Mouse (Mus musculus): ENCODE results near the gene Bod1l. TPM values are rescaled to one million over a fixed set of nuclear protein-coding genes. Genes with fewer than 3 reads are reported as not detected.
A peak's percentile ranks its signal among the peaks of the same experiment; 100 is the strongest.

The Bod1l gene
- polyA plus RNA-seq, 1 experiment from 2014 or later = 29.4 TPM

DNA sequence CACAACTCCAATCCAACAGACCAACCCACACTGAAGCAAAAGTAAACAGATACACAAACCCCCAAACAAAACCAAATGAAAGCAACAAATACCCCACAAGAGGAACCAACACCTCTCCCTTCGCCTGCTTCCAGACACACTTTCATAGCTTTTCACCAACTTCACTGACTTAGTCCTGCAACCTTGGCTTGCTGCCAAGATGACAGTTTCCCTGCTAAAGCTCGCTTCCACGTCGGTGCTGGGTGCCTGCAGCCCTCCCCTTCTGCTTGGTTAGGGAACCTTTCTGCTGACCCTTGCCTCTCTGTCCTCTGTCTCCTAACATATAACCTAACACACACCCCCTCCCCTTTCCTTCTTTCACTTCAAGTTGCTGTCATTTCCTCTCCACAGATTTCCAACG lies 1.4 kb downstream of the Bod1l start:
- peaks cover 16% of the 10 kb centered on the region for H3K4me1 ChIP-seq
- H3K4me3 ChIP-seq = peak overlapping the region; percentile 98
- WGBS = 40% methylated on average over 5 of the region's 5 CpGs
- peak overlapping the region; percentile 94 for H3K9ac ChIP-seq
- no peak overlapping the region for H3K27ac ChIP-seq
- H3K36me3 ChIP-seq = peaks cover 5% of the 10 kb centered on the region; the same call in 1 of the 2 replicates
- no peak for ATAC-seq (ENCODE audit: low FRiP score, low read depth)
- H3K9me3 ChIP-seq = no peaks in the 10 kb centered on the region
- peak overlapping the region; percentile 69 for H3K4me2 ChIP-seq (replicated peaks)
- no peaks in the 10 kb centered on the region for H3K27me3 ChIP-seq (replicated peaks)

DNA sequence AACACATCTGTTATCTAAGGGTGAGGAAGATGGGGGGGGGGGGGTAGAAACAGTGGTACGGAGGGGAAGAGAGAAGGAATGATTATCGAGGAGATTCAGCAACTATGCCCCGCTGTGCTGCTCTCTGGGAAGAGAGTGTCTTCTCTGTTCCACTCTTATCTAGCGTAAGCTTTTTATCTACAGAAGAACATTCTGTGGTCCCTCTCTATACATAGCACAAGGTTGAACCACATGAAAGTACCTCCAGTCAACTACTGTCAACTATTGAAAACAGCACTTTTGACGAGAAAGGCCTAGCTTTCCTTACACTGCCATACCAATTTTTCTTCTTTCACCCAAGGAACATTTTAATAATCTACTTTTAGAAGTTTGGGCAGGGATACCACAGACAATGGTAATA lies 2.4 kb downstream of the Bod1l start:
- no peak overlapping the region for H3K4me3 ChIP-seq
- no peaks in the 10 kb centered on the region for H3K9me3 ChIP-seq
- H3K27ac ChIP-seq = no peak overlapping the region
- H3K4me2 ChIP-seq (replicated peaks) = no peak overlapping the region
- peaks cover 7% of the 10 kb centered on the region; the same call in 1 of the 2 replicates for H3K36me3 ChIP-seq
- no peak for ATAC-seq (ENCODE audit: low FRiP score, low read depth)
- peaks cover 16% of the 10 kb centered on the region for H3K4me1 ChIP-seq
- WGBS = 91% methylated on average over 5 of the region's 5 CpGs
- H3K9ac ChIP-seq = no peak overlapping the region
- H3K27me3 ChIP-seq (replicated peaks) = no peaks in the 10 kb centered on the region

DNA sequence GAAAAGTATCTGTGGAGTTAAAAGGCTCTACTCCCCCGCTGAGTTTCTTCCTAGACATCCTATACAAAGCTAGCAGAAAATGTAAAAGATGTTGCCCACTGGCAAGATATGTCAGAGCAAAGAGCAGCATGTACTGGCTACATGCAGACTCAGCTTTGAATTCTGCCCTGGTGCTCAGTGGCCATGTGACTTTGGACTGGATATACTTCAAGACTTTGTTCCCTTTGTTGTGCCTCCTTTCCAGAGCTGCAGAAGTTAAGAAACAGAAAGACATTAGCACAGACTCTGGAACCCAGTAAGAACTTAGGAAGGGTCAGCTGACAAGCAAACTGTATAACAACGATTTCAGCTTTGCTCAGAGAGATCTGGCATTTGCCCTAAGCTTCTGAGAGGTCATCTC lies 14.0 kb downstream of the Bod1l start:
- Histone ChIP-seq H3K36me3 (peaks cover 81% of the 10 kb centered on the region), H3K27me3 (replicated peaks) (no peaks in the 10 kb centered on the region), H3K4me3 (no peak overlapping the region), H3K9ac (no peak overlapping the region), H3K27ac (no peak overlapping the region), H3K4me1 (no peaks in the 10 kb centered on the region), H3K4me2 (replicated peaks) (no peak overlapping the region), H3K9me3 (no peaks in the 10 kb centered on the region)
- no peak for ATAC-seq (ENCODE audit: low FRiP score, low read depth)
- 92% methylated on average over 2 of the region's 2 CpGs for WGBS

DNA sequence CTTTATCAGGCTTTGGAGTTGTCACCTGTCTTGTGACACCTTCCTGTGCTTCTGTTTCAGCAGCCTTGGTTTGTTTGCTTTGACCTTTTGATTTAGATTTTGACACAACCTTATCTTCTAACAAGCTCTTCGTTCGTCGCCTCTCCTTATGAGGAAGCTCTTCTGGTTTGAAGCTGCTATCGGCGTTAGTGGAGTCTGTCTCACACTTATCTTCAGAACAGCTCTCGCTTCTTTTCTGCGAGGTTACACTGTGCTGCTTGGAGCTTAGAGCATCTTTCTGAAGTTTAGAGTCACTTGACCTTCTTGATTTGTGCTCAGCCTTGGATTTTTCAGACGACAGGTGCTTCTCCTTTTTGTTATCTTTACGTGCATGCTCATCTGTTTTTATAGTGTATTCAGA lies 23.0 kb downstream of the Bod1l start:
- no peak overlapping the region for H3K4me2 ChIP-seq (replicated peaks)
- H3K36me3 ChIP-seq = peaks cover 84% of the 10 kb centered on the region
- no peaks in the 10 kb centered on the region for H3K27me3 ChIP-seq (replicated peaks)
- H3K4me1 ChIP-seq = no peaks in the 10 kb centered on the region
- ATAC-seq (ENCODE audit: low FRiP score, low read depth) = no peak
- 93% methylated on average over 9 of the region's 9 CpGs for WGBS
- H3K9me3 ChIP-seq = no peaks in the 10 kb centered on the region
- no peak overlapping the region for H3K9ac ChIP-seq
- no peak overlapping the region for H3K4me3 ChIP-seq
- H3K27ac ChIP-seq = no peak overlapping the region

DNA sequence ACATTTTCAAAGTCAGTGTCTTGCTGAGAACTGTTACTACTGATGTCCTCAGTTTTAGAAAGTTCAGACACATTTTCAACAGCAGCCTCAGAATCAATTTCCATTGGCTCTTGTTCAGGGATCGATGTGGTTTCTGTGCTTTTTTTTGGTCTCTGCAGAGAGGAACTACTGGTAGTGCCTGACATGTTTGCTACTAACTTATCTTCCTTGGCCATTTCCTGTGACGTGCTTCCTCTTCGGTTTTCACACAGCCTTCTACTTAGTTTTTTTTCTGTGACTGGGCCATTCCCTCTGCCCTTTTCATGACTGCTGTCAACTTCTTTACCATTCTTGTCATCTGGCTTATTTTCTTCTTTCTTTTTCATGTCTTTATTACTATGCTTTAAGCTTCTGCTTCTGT lies 23.6 kb downstream of the Bod1l start:
- no peak for ATAC-seq (ENCODE audit: low FRiP score, low read depth)
- H3K9me3 ChIP-seq = no peaks in the 10 kb centered on the region
- no peak overlapping the region for H3K4me2 ChIP-seq (replicated peaks)
- peaks cover 81% of the 10 kb centered on the region for H3K36me3 ChIP-seq
- no peak overlapping the region for H3K27ac ChIP-seq
- no peaks in the 10 kb centered on the region for H3K4me1 ChIP-seq
- no peak overlapping the region for H3K9ac ChIP-seq
- no peaks in the 10 kb centered on the region for H3K27me3 ChIP-seq (replicated peaks)
- no peak overlapping the region for H3K4me3 ChIP-seq
- WGBS = 98% methylated on average over 3 of the region's 3 CpGs

DNA sequence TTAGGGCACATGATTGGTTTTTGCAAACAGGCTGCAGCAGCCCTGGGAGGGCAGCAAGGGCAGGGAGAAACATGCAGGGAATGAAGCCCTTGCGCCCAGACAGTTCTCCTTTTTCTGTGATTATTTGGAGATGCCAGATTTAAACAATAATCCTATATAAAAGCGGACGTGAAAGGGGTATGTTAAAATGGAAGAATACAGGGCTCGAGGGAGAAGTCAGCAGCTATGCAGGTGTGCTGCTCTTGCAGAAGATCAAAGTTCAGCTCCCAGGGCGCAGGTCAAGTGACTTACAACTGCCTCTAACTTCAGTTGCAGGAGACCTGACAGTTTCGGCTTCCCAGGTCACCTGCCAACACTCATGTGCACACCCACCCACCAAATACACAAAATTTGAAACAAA lies 31.6 kb downstream of the Bod1l start:
- no peaks in the 10 kb centered on the region for H3K27me3 ChIP-seq (replicated peaks)
- no peaks in the 10 kb centered on the region for H3K9me3 ChIP-seq
- no peak overlapping the region for H3K4me2 ChIP-seq (replicated peaks)
- H3K27ac ChIP-seq = no peak overlapping the region
- 83% methylated on average over 6 of the region's 6 CpGs for WGBS
- H3K9ac ChIP-seq = no peak overlapping the region
- no peaks in the 10 kb centered on the region for H3K4me1 ChIP-seq
- H3K36me3 ChIP-seq = peaks cover 59% of the 10 kb centered on the region
- no peak overlapping the region for H3K4me3 ChIP-seq
- no peak for ATAC-seq (ENCODE audit: low FRiP score, low read depth)

DNA sequence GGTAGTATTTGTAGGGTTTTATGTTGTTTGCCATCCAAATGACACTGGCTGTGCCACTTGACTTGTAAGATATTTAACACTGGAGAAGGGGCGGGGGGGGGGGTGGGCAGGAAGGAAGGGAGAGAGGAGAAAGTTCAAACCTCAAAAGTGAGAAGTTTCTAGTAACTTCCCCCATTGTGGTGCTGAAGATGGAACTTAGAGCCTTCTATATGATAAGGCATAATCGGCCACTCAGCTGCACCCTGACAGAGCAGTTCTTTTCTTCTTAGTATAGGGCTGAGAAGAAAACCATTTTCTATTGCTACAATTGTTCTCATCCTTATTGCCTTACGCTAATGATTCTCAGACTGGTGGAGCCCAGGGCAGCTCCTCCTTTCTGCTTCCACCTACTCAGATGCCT lies 32.8 kb downstream of the Bod1l start:
- no peak overlapping the region for H3K9ac ChIP-seq
- no peaks in the 10 kb centered on the region for H3K9me3 ChIP-seq
- H3K36me3 ChIP-seq = peaks cover 57% of the 10 kb centered on the region
- H3K27ac ChIP-seq = no peak overlapping the region
- no peaks in the 10 kb centered on the region for H3K27me3 ChIP-seq (replicated peaks)
- H3K4me2 ChIP-seq (replicated peaks) = no peak overlapping the region
- ATAC-seq (ENCODE audit: low FRiP score, low read depth) = no peak
- no peaks in the 10 kb centered on the region for H3K4me1 ChIP-seq
- 79% methylated on average over 3 of the region's 3 CpGs for WGBS
- no peak overlapping the region for H3K4me3 ChIP-seq

DNA sequence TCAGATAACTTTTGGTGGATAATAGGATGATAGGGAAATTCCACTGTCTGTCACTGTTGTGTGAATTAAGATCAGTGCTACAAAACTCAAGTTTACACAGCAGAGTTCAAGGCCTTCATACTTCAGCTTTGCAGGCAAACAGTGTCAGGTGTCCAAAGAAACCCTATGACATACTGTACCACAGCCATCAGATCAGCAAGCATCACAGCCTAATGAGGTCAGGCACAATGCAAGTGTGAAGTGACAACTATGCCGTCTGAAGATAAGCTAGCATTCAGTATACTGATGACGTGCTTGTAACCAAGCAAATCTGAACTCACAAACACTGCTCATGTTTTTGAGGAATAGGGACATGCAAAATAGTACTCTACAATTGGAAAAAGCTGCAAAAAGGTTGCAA lies 36.7 kb downstream of the Bod1l start:
- no peak overlapping the region for H3K4me3 ChIP-seq
- H3K27me3 ChIP-seq (replicated peaks) = no peaks in the 10 kb centered on the region
- ATAC-seq (ENCODE audit: low FRiP score, low read depth) = no peak
- H3K4me1 ChIP-seq = no peaks in the 10 kb centered on the region
- no peak overlapping the region for H3K27ac ChIP-seq
- no peak overlapping the region for H3K4me2 ChIP-seq (replicated peaks)
- WGBS = 86% methylated on average over 2 of the region's 2 CpGs
- H3K36me3 ChIP-seq = peaks cover 53% of the 10 kb centered on the region
- H3K9me3 ChIP-seq = no peaks in the 10 kb centered on the region
- no peak overlapping the region for H3K9ac ChIP-seq

DNA sequence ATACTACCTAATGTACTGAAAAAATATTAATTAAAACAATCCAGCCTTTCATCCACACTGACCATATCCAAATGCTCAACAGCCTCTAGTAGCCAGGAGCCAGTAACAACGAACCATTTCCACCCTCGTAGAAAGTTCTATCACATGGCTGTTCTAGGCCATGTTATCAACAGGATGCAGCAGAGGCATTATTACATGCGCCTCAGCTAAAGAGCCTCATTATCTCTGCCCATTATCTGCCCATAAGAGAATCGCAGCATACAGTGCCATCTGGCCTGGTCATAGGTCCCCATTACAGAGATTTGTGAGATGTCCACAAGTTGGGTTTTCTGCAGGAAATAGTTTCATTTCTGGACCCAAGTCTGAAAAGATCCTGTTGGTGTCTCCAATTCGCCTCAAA lies 37.9 kb downstream of the Bod1l start:
- no peaks in the 10 kb centered on the region for H3K27me3 ChIP-seq (replicated peaks)
- H3K36me3 ChIP-seq = peaks cover 45% of the 10 kb centered on the region

DNA sequence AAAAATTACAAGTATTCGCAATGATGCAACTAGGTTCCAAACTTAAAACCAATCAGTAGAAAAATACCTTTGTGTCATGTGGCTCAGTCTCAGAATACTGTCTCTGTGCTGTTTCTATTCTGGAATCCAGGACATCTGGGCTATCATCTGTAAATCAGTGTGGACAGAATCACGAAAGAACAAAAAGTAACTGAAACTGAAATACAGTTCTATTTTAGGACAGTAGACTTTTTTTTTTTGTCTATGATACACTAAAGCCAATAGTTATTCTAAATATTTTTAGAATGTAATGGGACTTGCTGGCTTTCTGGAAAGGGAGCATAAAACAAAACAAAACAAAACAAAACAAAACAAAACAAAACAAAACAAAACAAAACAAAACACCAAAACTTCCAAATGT lies 39.0 kb downstream of the Bod1l start:
- 95% methylated on average over 2 of the region's 2 CpGs for WGBS
- H3K36me3 ChIP-seq = peaks cover 48% of the 10 kb centered on the region
- H3K9ac ChIP-seq = no peak overlapping the region
- no peaks in the 10 kb centered on the region for H3K4me1 ChIP-seq
- no peak overlapping the region for H3K4me3 ChIP-seq
- H3K4me2 ChIP-seq (replicated peaks) = no peak overlapping the region
- no peak overlapping the region for H3K27ac ChIP-seq
- no peak for ATAC-seq (ENCODE audit: low FRiP score, low read depth)
- H3K27me3 ChIP-seq (replicated peaks) = no peaks in the 10 kb centered on the region
- H3K9me3 ChIP-seq = no peaks in the 10 kb centered on the region

More for the DNA sequence above, 37.9 kb downstream of the Bod1l start:
- H3K4me1 ChIP-seq = no peaks in the 10 kb centered on the region
- H3K27ac ChIP-seq = no peak overlapping the region
- H3K4me3 ChIP-seq = no peak overlapping the region
- H3K9me3 ChIP-seq = no peaks in the 10 kb centered on the region
- H3K9ac ChIP-seq = no peak overlapping the region
- no peak for ATAC-seq (ENCODE audit: low FRiP score, low read depth)
- no peak overlapping the region for H3K4me2 ChIP-seq (replicated peaks)
- WGBS = 92% methylated on average over 5 of the region's 5 CpGs

DNA sequence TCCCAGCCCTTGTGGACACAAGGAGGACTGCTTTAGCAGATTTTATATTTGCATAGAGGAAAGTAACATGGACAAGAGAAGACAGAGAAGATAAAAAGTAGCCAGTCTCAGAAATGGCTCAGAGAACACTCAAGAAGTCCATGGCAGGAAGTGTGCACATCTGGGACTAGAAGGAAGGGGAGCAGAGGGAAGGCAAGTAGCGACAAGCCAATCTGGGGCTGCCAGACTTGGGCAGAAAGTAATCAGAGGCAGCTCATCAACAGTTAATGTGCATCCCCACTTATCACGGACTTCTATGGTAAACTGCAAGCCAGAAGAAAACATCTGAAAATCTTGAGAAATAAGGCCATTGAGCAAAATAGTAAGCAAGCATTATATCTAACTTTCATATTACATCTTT lies 39.5 kb downstream of the Bod1l start:
- H3K4me2 ChIP-seq (replicated peaks) = no peak overlapping the region
- H3K9me3 ChIP-seq = no peaks in the 10 kb centered on the region
- no peak overlapping the region for H3K27ac ChIP-seq
- no peak overlapping the region for H3K9ac ChIP-seq
- no peaks in the 10 kb centered on the region for H3K27me3 ChIP-seq (replicated peaks)
- 79% methylated on average over 2 of the region's 2 CpGs for WGBS
- H3K36me3 ChIP-seq = peaks cover 50% of the 10 kb centered on the region
- H3K4me1 ChIP-seq = no peaks in the 10 kb centered on the region
- ATAC-seq (ENCODE audit: low FRiP score, low read depth) = no peak
- no peak overlapping the region for H3K4me3 ChIP-seq

DNA sequence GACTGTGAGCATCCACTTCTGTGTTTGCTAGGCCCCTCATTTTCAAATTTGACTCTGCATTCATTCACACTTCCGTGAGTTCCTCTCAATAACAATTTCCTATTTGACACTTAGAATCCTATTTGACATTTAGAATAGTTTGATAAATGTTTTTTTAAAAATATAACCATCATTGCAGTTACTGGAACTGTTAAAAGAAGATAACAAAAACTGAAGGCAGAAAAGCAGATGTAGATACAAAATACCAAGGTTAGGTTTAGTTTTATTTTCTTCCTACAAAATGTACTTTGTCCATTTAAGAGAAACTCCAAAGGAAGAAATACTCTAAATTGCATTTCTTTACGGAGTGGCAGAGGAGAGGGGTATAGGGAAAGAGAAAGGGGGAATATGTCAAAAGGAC lies 42.5 kb downstream of the Bod1l start:
- Histone ChIP-seq H3K9ac (no peak overlapping the region), H3K9me3 (no peaks in the 10 kb centered on the region), H3K4me2 (replicated peaks) (no peak overlapping the region), H3K27ac (no peak overlapping the region), H3K36me3 (peaks cover 43% of the 10 kb centered on the region), H3K4me1 (no peaks in the 10 kb centered on the region), H3K4me3 (no peak overlapping the region), H3K27me3 (replicated peaks) (no peaks in the 10 kb centered on the region)
- no peak for ATAC-seq (ENCODE audit: low FRiP score, low read depth)
- 92% methylated on average over 2 of the region's 2 CpGs for WGBS

DNA sequence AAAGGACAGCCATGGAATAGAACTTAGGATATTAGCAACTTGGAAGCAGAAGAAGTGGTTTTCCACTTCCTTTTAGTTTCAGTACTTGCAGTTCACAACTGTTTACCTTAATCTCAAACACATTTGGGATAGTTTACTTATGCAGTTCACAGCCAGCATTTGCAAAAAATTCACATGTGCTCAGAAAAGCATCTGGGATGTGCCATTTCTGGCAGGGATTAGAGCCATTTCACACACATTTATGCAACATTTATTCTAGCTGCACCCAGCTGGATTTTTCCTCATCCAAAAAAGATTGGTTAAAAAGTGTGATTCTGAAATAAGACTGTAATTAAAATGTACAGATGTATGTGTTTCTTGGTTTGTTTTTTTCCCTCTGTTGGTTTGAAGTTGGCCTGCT lies 49.7 kb downstream of the Bod1l start:
- Histone ChIP-seq H3K4me1 (no peaks in the 10 kb centered on the region), H3K4me2 (replicated peaks) (no peak overlapping the region), H3K36me3 (peaks cover 48% of the 10 kb centered on the region), H3K4me3 (no peak overlapping the region), H3K27me3 (replicated peaks) (no peaks in the 10 kb centered on the region), H3K9me3 (no peaks in the 10 kb centered on the region), H3K27ac (no peak overlapping the region), H3K9ac (no peak overlapping the region)
- no peak for ATAC-seq (ENCODE audit: low FRiP score, low read depth)

DNA sequence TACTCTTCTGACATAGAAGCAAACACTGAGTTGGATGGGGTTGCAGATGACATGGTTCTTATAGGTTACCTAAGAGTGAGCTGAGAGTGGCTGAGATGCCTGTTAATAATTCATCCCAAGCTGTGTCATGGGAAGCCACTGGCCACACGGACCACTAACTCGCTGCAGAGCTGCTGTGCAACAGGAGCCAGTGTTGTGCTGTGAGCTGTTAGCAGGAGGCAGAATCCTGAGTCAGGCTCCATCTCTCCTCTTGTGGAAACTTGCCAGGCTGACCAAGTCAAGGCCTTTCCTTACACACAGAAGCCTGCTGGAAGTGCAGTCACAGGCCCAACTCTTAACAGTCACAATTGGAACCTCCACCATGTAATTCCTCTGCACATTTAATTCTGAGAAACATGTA lies 53.6 kb downstream of the Bod1l start:
- Histone ChIP-seq H3K9ac (no peak overlapping the region), H3K4me2 (replicated peaks) (no peak overlapping the region), H3K27ac (no peak overlapping the region), H3K4me3 (no peak overlapping the region), H3K4me1 (no peaks in the 10 kb centered on the region), H3K27me3 (replicated peaks) (no peaks in the 10 kb centered on the region), H3K36me3 (peaks cover 72% of the 10 kb centered on the region), H3K9me3 (no peaks in the 10 kb centered on the region)
- ATAC-seq (ENCODE audit: low FRiP score, low read depth) = no peak
- WGBS = 92% methylated on average over 2 of the region's 2 CpGs
